Mouse (Mus musculus) large intestine, adult 2 months (tissue): ENCODE measurements around the gene Cotl1. TPM values are rescaled to one million over a fixed set of nuclear protein-coding genes. Genes with fewer than 3 reads are reported as not detected.
"Not testable (repeated sequence)": the region's sequence is repeated elsewhere in the genome, so short reads cannot be mapped to it uniquely, and the experiment has no call there.

Experiments
- DNase-seq: peaks from one replicate; pipeline ENCODE4 v3.0.0-alpha.2; 2012; ENCODE audit warnings: low read depth, low spot score
- WGBS: fragments of 180-500 bp; shearing (Covaris S2); methylation state at CpG from one replicate; pipeline ENCODE4 v1.1.7; 2018; 5-methylcytosine and 5-hydroxymethylcytosine counted together
- polyA plus RNA-seq: library from polyadenylated mRNA; depleted of rRNA; stranded (reverse); fragments of >200 nt; gene quantifications from 2 replicates; pipeline ENCODE4 v1.2.3, GENCODE M21; 2012; rRNA removed

Cotl1 gene
- polyA plus RNA-seq, result 241 and 255 TPM in 2 replicates

GRCm38 (mm10) chr8:119840275-119840808, at the start of gene Cotl1:
TSS of gene Cotl1 (minus strand) at chr8:119840544.
- under 1% methylated on average over 56 of the region's 57 CpGs for WGBS
- peak; percentile 80 for DNase-seq

- 91% methylated on average over 4 of the region's 4 CpGs for WGBS
Measured at GRCm38 (mm10) chr8:119888012-119888411, 47.7 kb upstream of the Cotl1 start.

GRCm38 (mm10) chr8:119887130-119887529, 46.8 kb upstream of the Cotl1 start:
- no peak for DNase-seq
- 74% methylated on average over 3 of the region's 3 CpGs for WGBS

More at GRCm38 (mm10) chr8:119888012-119888411, 47.7 kb upstream of the Cotl1 start:
- DNase-seq, result no peak

GRCm38 (mm10) chr8:119885612-119886011, 45.3 kb upstream of the Cotl1 start:
- DNase-seq, result peak; percentile 47
- WGBS, result 10% methylated on average over 3 of the region's 3 CpGs

GRCm38 (mm10) chr8:119883281-119883680, 42.9 kb upstream of the Cotl1 start:
- no peak for DNase-seq
- 96% methylated on average over 7 of the region's 7 CpGs for WGBS

GRCm38 (mm10) chr8:119881917-119882316, 41.6 kb upstream of the Cotl1 start:
- WGBS, result 71% methylated on average over 8 of the region's 8 CpGs
- no peak for DNase-seq

- 58% methylated on average over 6 of the region's 6 CpGs for WGBS
- DNase-seq, result no peak
Measured at GRCm38 (mm10) chr8:119881301-119881700, 41.0 kb upstream of the Cotl1 start.

- no peak for DNase-seq
- WGBS, result 98% methylated on average over 1 of the region's 1 CpGs
Measured at GRCm38 (mm10) chr8:119873181-119873580, 32.8 kb upstream of the Cotl1 start.

- WGBS, result 88% methylated on average over 20 of the region's 20 CpGs
- DNase-seq, result no peak
Measured at GRCm38 (mm10) chr8:119869616-119870015, 29.3 kb upstream of the Cotl1 start.

GRCm38 (mm10) chr8:119862749-119863148, 22.4 kb upstream of the Cotl1 start:
- DNase-seq, result no peak
- WGBS, result 40% methylated on average over 6 of the region's 6 CpGs

GRCm38 (mm10) chr8:119862390-119862734, 22.0 kb upstream of the Cotl1 start:
- no peak for DNase-seq
- 2% methylated on average over 19 of the region's 19 CpGs for WGBS

GRCm38 (mm10) chr8:119861706-119862389, 21.5 kb upstream of the Cotl1 start, which contains the start of gene Klhl36:
TSS of gene Klhl36 (plus strand) at chr8:119862266.
- WGBS, result 2% methylated on average over 34 of the region's 35 CpGs
- peak; percentile 72 for DNase-seq

GRCm38 (mm10) chr8:119857767-119858166, 17.4 kb upstream of the Cotl1 start:
- no peak for DNase-seq
- WGBS, result 40% methylated on average over 6 of the region's 6 CpGs

GRCm38 (mm10) chr8:119855656-119856055, 15.3 kb upstream of the Cotl1 start:
- no peak for DNase-seq
- 51% methylated on average over 5 of the region's 5 CpGs for WGBS

- 76% methylated on average over 5 of the region's 5 CpGs for WGBS
- no peak for DNase-seq
Measured at GRCm38 (mm10) chr8:119854035-119854434, 13.7 kb upstream of the Cotl1 start.

GRCm38 (mm10) chr8:119853521-119853920, 13.2 kb upstream of the Cotl1 start:
- 88% methylated on average over 8 of the region's 8 CpGs for WGBS
- DNase-seq, result no peak

- 81% methylated on average over 16 of the region's 16 CpGs for WGBS
Measured at GRCm38 (mm10) chr8:119847232-119847922, 7.0 kb upstream of the Cotl1 start.

GRCm38 (mm10) chr8:119845741-119846140, 5.4 kb upstream of the Cotl1 start:
- not testable (repeated sequence) for DNase-seq

More at GRCm38 (mm10) chr8:119847232-119847922, 7.0 kb upstream of the Cotl1 start:
- no peak for DNase-seq

GRCm38 (mm10) chr8:119844577-119844976, 4.2 kb upstream of the Cotl1 start:
- 11% methylated on average over 8 of the region's 8 CpGs for WGBS
- no peak for DNase-seq

More at GRCm38 (mm10) chr8:119845741-119846140, 5.4 kb upstream of the Cotl1 start:
- WGBS, result 80% methylated on average over 7 of the region's 7 CpGs

- DNase-seq, result peak; percentile 63
- 2% methylated on average over 4 of the region's 4 CpGs for WGBS
Measured at GRCm38 (mm10) chr8:119843444-119843843, 3.1 kb upstream of the Cotl1 start.
